In genomic region chr19:32905901-32906431, GRCm38 (mm10) we compare ENCODE assay signal across 9 mouse cellular contexts.
DNase-seq lines count a peak whose midpoint lies in the region; ATAC-seq and TF ChIP-seq lines count a peak whose summit lies in the region.
"Had no signal": no experiment of that assay in that cellular context is flagged by ENCODE, and none has a peak within 500 bp of the region (broad histone marks: within the 10 kb centered on the region; RNA-seq: fewer than 3 reads in every experiment).

No protein-coding gene starts in this region.

- H3K9ac ChIP-seq in liver, adult 2 months (ENCODE audit: low read depth, low read length) = no peak overlapping the region
- no peak overlapping the region for H3K9ac ChIP-seq in forebrain, embryonic 13.5 days

- no peak for ATAC-seq in forebrain, embryonic 13.5 days

- no peaks in the 10 kb centered on the region for H3K79me2 ChIP-seq in liver, adult 2 months (ENCODE audit: control insufficient read depth, insufficient read depth, low read length)

- no peaks in the 10 kb centered on the region for H3K4me1 ChIP-seq in cortical plate, adult 2 months (ENCODE audit: control insufficient read depth, insufficient read depth, low read length)
- H3K4me1 ChIP-seq in liver, adult 2 months (ENCODE audit: control insufficient read depth, insufficient read depth, low read length) = peaks cover 10% of the 10 kb centered on the region
- no peaks in the 10 kb centered on the region for H3K4me1 ChIP-seq in forebrain, embryonic 13.5 days

- H3K4me3 ChIP-seq in cortical plate, adult 2 months (ENCODE audit: insufficient read depth, low read length) = no peak overlapping the region
- H3K4me3 ChIP-seq in liver, adult 2 months (ENCODE audit: insufficient read depth, low read depth, low read length) = no peak overlapping the region
- H3K4me3 ChIP-seq in forebrain, embryonic 13.5 days = no peak overlapping the region
- H3K4me3 ChIP-seq: erythroblast, embryonic 14.5 days had no signal

- 13% methylated on average over 8 of the region's 8 CpGs for WGBS in liver, adult 2 months
- WGBS in forebrain, embryonic 13.5 days = 78% methylated on average over 8 of the region's 8 CpGs

- peak; percentile 93 for DNase-seq in heart, adult 11 months
- DNase-seq in heart, postnatal 4 days = no peak
- DNase-seq in liver, adult 2 months (ENCODE audit: extremely low read depth, low read depth, low spot score) = peak; percentile 72
- DNase-seq in splenic B cell, adult 2 months (ENCODE audit: low read depth, low spot score) = peak; percentile 70
- no peak for DNase-seq in urinary bladder, adult 2 months (ENCODE audit: low spot score)
- no peak for DNase-seq in Muller cell, postnatal 12 days (ENCODE audit: inconsistent ontology term)

- no peak overlapping the region for H3K4me2 ChIP-seq in forebrain, embryonic 13.5 days

- no peaks in the 10 kb centered on the region for H3K27me3 ChIP-seq in liver, adult 2 months (ENCODE audit: control insufficient read depth, insufficient read depth, low read length)
- H3K27me3 ChIP-seq in splenic B cell, adult 2 months (ENCODE audit: control insufficient read depth, insufficient read depth, low read length, poor library complexity, severe bottlenecking) = no peaks in the 10 kb centered on the region
- no peaks in the 10 kb centered on the region for H3K27me3 ChIP-seq in forebrain, embryonic 13.5 days

- no peak for TF ChIP-seq POLR2A in cortical plate, adult 2 months (IDR thresholded peaks at IDR 0.05; ENCODE audit: extremely low read depth, insufficient read depth, low read length)
- TF ChIP-seq POLR2A in liver, adult 2 months (IDR thresholded peaks at IDR 0.05; ENCODE audit: extremely low read depth, insufficient read depth, low read length) = no peak

- no peaks in the 10 kb centered on the region for H3K9me3 ChIP-seq in forebrain, embryonic 13.5 days (replicated peaks)

- no peaks in the 10 kb centered on the region for H3K36me3 ChIP-seq in liver, adult 2 months (ENCODE audit: control insufficient read depth, insufficient read depth, low read length)
- H3K36me3 ChIP-seq in splenic B cell, adult 2 months (ENCODE audit: control insufficient read depth, insufficient read depth, low read length, poor library complexity, severe bottlenecking) = no peaks in the 10 kb centered on the region
- no peaks in the 10 kb centered on the region for H3K36me3 ChIP-seq in forebrain, embryonic 13.5 days (ENCODE audit: poor library complexity, severe bottlenecking)

- H3K27ac ChIP-seq in cortical plate, adult 2 months (ENCODE audit: insufficient read depth, low read length) = peak overlapping the region; percentile 19; the same call in 1 of the 2 replicates
- peak overlapping the region; percentile 17; the same call in 1 of the 2 replicates for H3K27ac ChIP-seq in liver, adult 2 months (replicated peaks; ENCODE audit: insufficient read depth, low read depth, low read length)
- no peak overlapping the region for H3K27ac ChIP-seq in forebrain, embryonic 13.5 days

- no peak for TF ChIP-seq CTCF in cortical plate, adult 2 months (IDR thresholded peaks at IDR 0.05; ENCODE audit: extremely low read depth, insufficient read depth, low read length)
- TF ChIP-seq CTCF in liver, adult 2 months (IDR thresholded peaks at IDR 0.05; ENCODE audit: low read depth, low read length) = no peak

Comparison
In these comparisons a context has a peak if more than half of its experiments do, and no peak if none do; other contexts are left out.
1. DNase-seq: peak in heart, adult 11 months (single experiment), liver, adult 2 months (single experiment) and splenic B cell, adult 2 months (single experiment); none in heart, postnatal 4 days (single experiment), urinary bladder, adult 2 months (single experiment) and Muller cell, postnatal 12 days (single experiment).